Comparison of ENCODE assay signal across 8 mouse cellular contexts in genomic region chr7:113295077-113295890, GRCm38 (mm10).
DNase-seq lines count a peak whose midpoint lies in the region; ATAC-seq and TF ChIP-seq lines count a peak whose summit lies in the region.

No protein-coding gene starts in this region.

- H3K27ac ChIP-seq in intestine, embryonic 14.5 days (ENCODE audit: low read depth): no peak overlapping the region
- H3K27ac ChIP-seq in intestine, postnatal 0 days (ENCODE audit: low read depth, low read length): no peak overlapping the region
- H3K27ac ChIP-seq in limb, embryonic 13.5 days: no peak overlapping the region

- no peaks in the 10 kb centered on the region for H3K27me3 ChIP-seq in intestine, embryonic 14.5 days (replicated peaks; ENCODE audit: control insufficient read depth, insufficient read depth, low read length)
- H3K27me3 ChIP-seq in intestine, postnatal 0 days (replicated peaks; ENCODE audit: control insufficient read depth, insufficient read depth, low read length): no peaks in the 10 kb centered on the region
- no peaks in the 10 kb centered on the region for H3K27me3 ChIP-seq in limb, embryonic 13.5 days

- H3K9ac ChIP-seq in intestine, embryonic 14.5 days (ENCODE audit: low read length): no peak overlapping the region
- no peak overlapping the region for H3K9ac ChIP-seq in intestine, postnatal 0 days (ENCODE audit: low read depth, low read length)
- H3K9ac ChIP-seq in limb, embryonic 13.5 days: no peak overlapping the region

- ATAC-seq in intestine, embryonic 14.5 days (replicated peaks; ENCODE audit: low FRiP score, low TSS enrichment, low read depth): no peak
- no peak for ATAC-seq in intestine, postnatal 0 days
- ATAC-seq in limb, embryonic 13.5 days (ENCODE audit: low FRiP score, low read depth): no peak

- peak overlapping the region; percentile 13; the same call in 1 of the 2 replicates for H3K4me2 ChIP-seq in intestine, embryonic 14.5 days (ENCODE audit: low read length)
- H3K4me2 ChIP-seq in intestine, postnatal 0 days (replicated peaks; ENCODE audit: low read depth): no peak overlapping the region; the same call in 1 of the 2 replicates
- H3K4me2 ChIP-seq in limb, embryonic 13.5 days (replicated peaks): peak overlapping the region; percentile 43

- no peaks in the 10 kb centered on the region for H3K9me3 ChIP-seq in intestine, embryonic 14.5 days (ENCODE audit: control insufficient read depth, low read length)
- H3K9me3 ChIP-seq in intestine, postnatal 0 days (ENCODE audit: control insufficient read depth): no peaks in the 10 kb centered on the region
- no peaks in the 10 kb centered on the region for H3K9me3 ChIP-seq in limb, embryonic 13.5 days

- WGBS in intestine, embryonic 14.5 days: 42% methylated on average over 17 of the region's 17 CpGs
- WGBS in intestine, postnatal 0 days: 33% methylated on average over 17 of the region's 17 CpGs
- WGBS in limb, embryonic 13.5 days: 23% methylated on average over 17 of the region's 17 CpGs

- TF ChIP-seq CTCF in intestine, postnatal 0 days (IDR thresholded peaks at IDR 0.05; ENCODE audit: low read depth): no peak

- H3K4me1 ChIP-seq in intestine, embryonic 14.5 days (replicated peaks; ENCODE audit: control insufficient read depth, insufficient read depth, low read length): no peaks in the 10 kb centered on the region
- no peaks in the 10 kb centered on the region for H3K4me1 ChIP-seq in intestine, postnatal 0 days (replicated peaks; ENCODE audit: control insufficient read depth, insufficient read depth, low read length)
- peaks cover 10% of the 10 kb centered on the region for H3K4me1 ChIP-seq in limb, embryonic 13.5 days

- 0 out of 2 replicates have a peak, but pooled peaks cover 5% of the 10 kb centered on the region for H3K36me3 ChIP-seq in intestine, embryonic 14.5 days (ENCODE audit: control insufficient read depth, insufficient read depth, low read length)
- peaks cover 45% of the 10 kb centered on the region for H3K36me3 ChIP-seq in intestine, postnatal 0 days (ENCODE audit: control insufficient read depth, insufficient read depth)
- peaks cover 4% of the 10 kb centered on the region; the same call in 1 of the 2 replicates for H3K36me3 ChIP-seq in limb, embryonic 13.5 days

- DNase-seq in intestine, embryonic 14.5 days (ENCODE audit: low spot score): peak; percentile 58
- peak; percentile 79 for DNase-seq in embryo, embryonic 10 days (ENCODE audit: low spot score)
- peak; percentile 36 for DNase-seq in retina, postnatal 1 day
- no peak for DNase-seq in urinary bladder, postnatal 10 days (ENCODE audit: low spot score)
- no peak for DNase-seq in frontal cortex, postnatal 14 days (ENCODE audit: low spot score in 2 of 2)
- DNase-seq in cerebellum, postnatal 14 days: no peak

- no peak overlapping the region for H3K4me3 ChIP-seq in intestine, embryonic 14.5 days (ENCODE audit: low read depth, low read length)
- H3K4me3 ChIP-seq in intestine, postnatal 0 days (ENCODE audit: low read depth, low read length): no peak overlapping the region
- no peak overlapping the region for H3K4me3 ChIP-seq in limb, embryonic 13.5 days

Comparison
In these comparisons a context has a peak if more than half of its experiments do, and no peak if none do; other contexts are left out.
1. DNase-seq: peak in intestine, embryonic 14.5 days (single experiment), embryo, embryonic 10 days (single experiment) and retina, postnatal 1 day (single experiment); none in urinary bladder, postnatal 10 days (single experiment), frontal cortex, postnatal 14 days (0 of 2) and cerebellum, postnatal 14 days (0 of 2).